Mouse (Mus musculus): ENCODE data around the gene Arhgap33. TPM values are rescaled to one million over a fixed set of nuclear protein-coding genes. Genes with fewer than 3 reads are reported as not detected.
A peak's percentile ranks its signal among the peaks of the same experiment; 100 is the strongest.
"Not testable (repeated sequence)": the region's sequence is repeated elsewhere in the genome, so short reads cannot be mapped to it uniquely, and the experiment has no call there.

Arhgap33 gene
- polyA plus RNA-seq, 1 experiment from 2014 or later, result 2.6 TPM

- peak within 1 kb of the TSS; percentile 51 for H3K4me3 ChIP-seq (replicated peaks)
- H3K27ac ChIP-seq (replicated peaks), result peak within 1 kb of the TSS; percentile 45
- H3K4me1 ChIP-seq (replicated peaks), result 0 out of 2 replicates have a peak, but pooled peaks cover 3% of the 10 kb centered on the region
These were observed 41.4 kb downstream of the Arhgap33 start, which contains the start of gene Prodh2 for GRCm38 (mm10) chr7:30493401-30493931. TSS of gene Prodh2 (plus strand) at chr7:30493622.

GRCm38 (mm10) chr7:30492765-30493164, 42.1 kb downstream of the Arhgap33 start:
- no peak overlapping the region for H3K9ac ChIP-seq

More at GRCm38 (mm10) chr7:30493401-30493931, 41.4 kb downstream of the Arhgap33 start, which contains the start of gene Prodh2:
- 50% methylated on average over 11 of the region's 11 CpGs for WGBS (ENCODE audit: insufficient replicate concordance)
- ATAC-seq (ENCODE audit: insufficient read depth), result peak; percentile 80
- Histone ChIP-seq H3K27me3 (peaks cover 4% of the 10 kb centered on the region; the same call in 1 of the 2 replicates), H3K4me2 (peak within 1 kb of the TSS; percentile 42), H3K36me3 (replicated peaks) (no peaks in the 10 kb centered on the region), H3K9me3 (replicated peaks) (no peaks in the 10 kb centered on the region), H3K9ac (peak within 1 kb of the TSS; percentile 37; the same call in 1 of the 2 replicates)

GRCm38 (mm10) chr7:30490957-30491307, 43.9 kb downstream of the Arhgap33 start:
- H3K36me3 ChIP-seq (replicated peaks), result no peaks in the 10 kb centered on the region
- H3K4me2 ChIP-seq, result no peak overlapping the region
- no peak for ATAC-seq (ENCODE audit: insufficient read depth)
- WGBS (ENCODE audit: insufficient replicate concordance), result 24% methylated on average over 6 of the region's 6 CpGs
- no peak overlapping the region for H3K4me3 ChIP-seq (replicated peaks)
- peaks cover 4% of the 10 kb centered on the region; the same call in 1 of the 2 replicates for H3K27me3 ChIP-seq
- H3K9me3 ChIP-seq (replicated peaks), result no peaks in the 10 kb centered on the region
- no peak overlapping the region for H3K9ac ChIP-seq
- H3K4me1 ChIP-seq (replicated peaks), result 0 out of 2 replicates have a peak, but pooled peaks cover 3% of the 10 kb centered on the region
- no peak overlapping the region for H3K27ac ChIP-seq (replicated peaks)

More at GRCm38 (mm10) chr7:30492765-30493164, 42.1 kb downstream of the Arhgap33 start:
- no peak for ATAC-seq (ENCODE audit: insufficient read depth)
- H3K27ac ChIP-seq (replicated peaks), result 0 out of 2 replicates have a peak overlapping the region, but pooled peaks have one; percentile 4
- no peak overlapping the region for H3K4me2 ChIP-seq
- H3K36me3 ChIP-seq (replicated peaks), result no peaks in the 10 kb centered on the region
- H3K4me3 ChIP-seq (replicated peaks), result no peak overlapping the region
- no peaks in the 10 kb centered on the region for H3K9me3 ChIP-seq (replicated peaks)
- WGBS (ENCODE audit: insufficient replicate concordance), result 17% methylated on average over 4 of the region's 4 CpGs
- 0 out of 2 replicates have a peak, but pooled peaks cover 3% of the 10 kb centered on the region for H3K4me1 ChIP-seq (replicated peaks)
- H3K27me3 ChIP-seq, result peaks cover 4% of the 10 kb centered on the region; the same call in 1 of the 2 replicates

- no peak overlapping the region for H3K9ac ChIP-seq
- no peak for ATAC-seq (ENCODE audit: insufficient read depth)
- 25% methylated on average over 16 of the region's 16 CpGs for WGBS (ENCODE audit: insufficient replicate concordance)
These were observed 44.5 kb downstream of the Arhgap33 start for GRCm38 (mm10) chr7:30490251-30490956.

GRCm38 (mm10) chr7:30484250-30484649, 50.6 kb downstream of the Arhgap33 start:
- WGBS (ENCODE audit: insufficient replicate concordance), result 14% methylated on average over 8 of the region's 8 CpGs
- Histone ChIP-seq H3K9me3 (replicated peaks) (no peaks in the 10 kb centered on the region), H3K27me3 (peaks cover 6% of the 10 kb centered on the region; the same call in 1 of the 2 replicates), H3K36me3 (replicated peaks) (no peaks in the 10 kb centered on the region), H3K4me2 (no peak overlapping the region), H3K4me3 (replicated peaks) (no peak overlapping the region), H3K4me1 (replicated peaks) (no peaks in the 10 kb centered on the region), H3K27ac (replicated peaks) (no peak overlapping the region), H3K9ac (no peak overlapping the region)
- no peak for ATAC-seq (ENCODE audit: insufficient read depth)

More at GRCm38 (mm10) chr7:30490251-30490956, 44.5 kb downstream of the Arhgap33 start:
- H3K27me3 ChIP-seq, result peaks cover 4% of the 10 kb centered on the region; the same call in 1 of the 2 replicates
- H3K36me3 ChIP-seq (replicated peaks), result no peaks in the 10 kb centered on the region
- H3K9me3 ChIP-seq (replicated peaks), result no peaks in the 10 kb centered on the region
- no peak overlapping the region for H3K4me2 ChIP-seq
- no peak overlapping the region for H3K27ac ChIP-seq (replicated peaks)
- no peak overlapping the region for H3K4me3 ChIP-seq (replicated peaks)
- 0 out of 2 replicates have a peak, but pooled peaks cover 3% of the 10 kb centered on the region for H3K4me1 ChIP-seq (replicated peaks)

- no peaks in the 10 kb centered on the region for H3K9me3 ChIP-seq (replicated peaks)
- H3K36me3 ChIP-seq (replicated peaks), result no peaks in the 10 kb centered on the region
- peaks cover 11% of the 10 kb centered on the region; the same call in 1 of the 2 replicates for H3K27me3 ChIP-seq
- no peak overlapping the region for H3K9ac ChIP-seq
- no peak for ATAC-seq (ENCODE audit: insufficient read depth)
- peak overlapping the region; percentile 41 for H3K4me2 ChIP-seq
- H3K4me3 ChIP-seq (replicated peaks), result no peak overlapping the region; the same call in 1 of the 2 replicates
- 12% methylated on average over 32 of the region's 32 CpGs for WGBS (ENCODE audit: insufficient replicate concordance)
- H3K4me1 ChIP-seq (replicated peaks), result 0 out of 2 replicates have a peak, but pooled peaks cover 4% of the 10 kb centered on the region
- no peak overlapping the region for H3K27ac ChIP-seq (replicated peaks)
These were observed 57.2 kb downstream of the Arhgap33 start for GRCm38 (mm10) chr7:30477415-30478381.

GRCm38 (mm10) chr7:30476136-30476535, 58.7 kb downstream of the Arhgap33 start:
- 65% methylated on average over 7 of the region's 7 CpGs for WGBS (ENCODE audit: insufficient replicate concordance)
- not testable (repeated sequence) for ATAC-seq (ENCODE audit: insufficient read depth); H3K4me2 ChIP-seq; H3K4me1 ChIP-seq (replicated peaks); H3K27ac ChIP-seq (replicated peaks); H3K4me3 ChIP-seq (replicated peaks); H3K9ac ChIP-seq; H3K9me3 ChIP-seq (replicated peaks); H3K36me3 ChIP-seq (replicated peaks)
- H3K27me3 ChIP-seq, result peaks cover 11% of the 10 kb centered on the region; the same call in 1 of the 2 replicates

DNA sequence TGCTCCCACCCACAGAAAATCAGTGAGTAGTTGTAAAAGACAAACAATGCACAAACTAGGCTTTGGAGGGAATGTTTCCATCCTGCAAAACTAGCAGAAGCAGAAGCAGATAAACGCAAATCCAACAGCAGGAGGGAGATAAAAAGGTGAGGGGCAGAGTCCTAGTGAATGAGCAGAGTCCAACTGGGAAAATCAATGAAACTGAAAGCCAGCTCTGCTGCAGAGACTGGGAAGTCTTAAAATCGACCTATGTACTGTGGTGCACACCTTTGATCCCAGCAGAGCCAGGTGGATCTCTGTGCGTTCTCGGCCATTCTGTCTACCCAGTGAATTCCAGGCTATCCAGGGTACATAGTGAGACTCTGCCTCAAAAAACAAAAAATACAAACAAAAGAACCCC, 59.9 kb downstream of the Arhgap33 start:
- no peak overlapping the region for H3K4me2 ChIP-seq

DNA sequence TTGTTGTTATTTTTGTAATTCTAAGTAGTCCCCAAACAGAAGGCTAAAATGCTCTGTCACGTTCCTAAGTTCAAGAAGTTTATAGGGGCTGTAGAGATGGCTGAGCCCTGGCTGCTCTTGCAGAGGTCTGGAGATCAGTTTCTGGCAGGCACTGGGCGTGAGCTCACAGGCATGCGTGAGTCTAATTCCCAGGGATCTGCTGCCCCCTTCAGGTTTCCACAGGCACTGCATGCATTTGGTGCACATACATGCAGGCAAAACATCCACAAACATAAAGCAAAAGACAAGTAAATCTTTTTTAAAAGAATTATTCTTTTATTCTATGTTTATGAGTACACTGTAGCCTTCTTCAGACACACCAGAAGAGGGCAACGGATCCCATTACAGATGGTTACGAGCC, 62.4 kb downstream of the Arhgap33 start:
- Histone ChIP-seq H3K9me3 (replicated peaks) (no peaks in the 10 kb centered on the region), H3K4me1 (replicated peaks) (0 out of 2 replicates have a peak, but pooled peaks cover 4% of the 10 kb centered on the region), H3K27ac (replicated peaks) (no peak overlapping the region), H3K9ac (no peak overlapping the region), H3K27me3 (peaks cover 6% of the 10 kb centered on the region), H3K36me3 (replicated peaks) (no peaks in the 10 kb centered on the region), H3K4me3 (replicated peaks) (no peak overlapping the region), H3K4me2 (no peak overlapping the region)
- 41% methylated on average over 5 of the region's 5 CpGs for WGBS (ENCODE audit: insufficient replicate concordance)
- no peak for ATAC-seq (ENCODE audit: insufficient read depth)

More for the DNA sequence above, 59.9 kb downstream of the Arhgap33 start:
- H3K9ac ChIP-seq, result no peak overlapping the region
- H3K27me3 ChIP-seq, result peaks cover 10% of the 10 kb centered on the region; the same call in 1 of the 2 replicates
- H3K9me3 ChIP-seq (replicated peaks), result no peaks in the 10 kb centered on the region
- H3K4me3 ChIP-seq (replicated peaks), result no peak overlapping the region
- H3K27ac ChIP-seq (replicated peaks), result peak overlapping the region; percentile 57
- no peaks in the 10 kb centered on the region for H3K36me3 ChIP-seq (replicated peaks)
- 0 out of 2 replicates have a peak, but pooled peaks cover 4% of the 10 kb centered on the region for H3K4me1 ChIP-seq (replicated peaks)
- WGBS (ENCODE audit: insufficient replicate concordance), result 47% methylated on average over 4 of the region's 4 CpGs
- peak; percentile 72 for ATAC-seq (ENCODE audit: insufficient read depth)
